Mouse (Mus musculus) forebrain, embryonic 13.5 days (tissue): ENCODE results near the gene U2surp. TPM values are rescaled to one million over a fixed set of nuclear protein-coding genes. Genes with fewer than 3 reads are reported as not detected.
A peak's percentile ranks its signal among the peaks of the same experiment; 100 is the strongest.

Experiments used
- ATAC-seq: fragments of 200-750 bp; cut with Nextera tagmentation; 2 replicates; pipeline ENCODE4 v1.8.0; 2017
- H3K27ac ChIP-seq: fragments of 300-500 bp; sonication (generic); 2 replicates; pipeline ENCODE4 v1.5.1; 2015; ENCODE audit warnings: inconsistent platforms, mild to moderate bottlenecking, moderate library complexity
- H3K27me3 ChIP-seq: fragments of 300-500 bp; sonication (generic); 2 replicates; pipeline ENCODE4 v1.6.1; 2015; ENCODE audit warnings: mild to moderate bottlenecking, inconsistent platforms
- H3K36me3 ChIP-seq: fragments of 300-500 bp; sonication (generic); 2 replicates; pipeline ENCODE4 v1.6.1; 2015; ENCODE audit warnings: mild to moderate bottlenecking, inconsistent platforms; ENCODE audit not compliant: poor library complexity, severe bottlenecking
- H3K4me1 ChIP-seq: fragments of 300-500 bp; sonication (generic); 2 replicates; pipeline ENCODE4 v1.6.1; 2015; ENCODE audit warnings: inconsistent platforms
- H3K4me2 ChIP-seq: fragments of 300-500 bp; sonication (generic); 2 replicates; pipeline ENCODE4 v1.6.1; 2015; ENCODE audit warnings: inconsistent platforms, mild to moderate bottlenecking, moderate library complexity
- H3K4me3 ChIP-seq: fragments of 300-500 bp; sonication (generic); 2 replicates; pipeline ENCODE4 v1.5.1; 2015; ENCODE audit warnings: mild to moderate bottlenecking, inconsistent platforms
- H3K9ac ChIP-seq: fragments of 300-500 bp; sonication (generic); 2 replicates; pipeline ENCODE4 v1.6.1; 2015; ENCODE audit warnings: mild to moderate bottlenecking, inconsistent platforms
- H3K9me3 ChIP-seq: fragments of 300-500 bp; sonication (generic); replicated peaks from 2 replicates; pipeline ENCODE4 v1.6.1; 2016; ENCODE audit warnings: inconsistent platforms
- WGBS: fragments of 180-500 bp; shearing (Covaris S2); methylation state at CpG from one replicate; pipeline ENCODE4 v1.1.7; 2015; 5-methylcytosine and 5-hydroxymethylcytosine counted together
- polyA plus RNA-seq: library from polyadenylated mRNA; unstranded; fragments of >200 nt; fragmentation: Nextera tagmentation; extraction: Ambion mirVana; gene quantifications from 2 replicates; pipeline ENCODE4 v1.2.1, GENCODE M21; 2015

U2surp gene
- polyA plus RNA-seq, 1 experiment from 2014 or later, result 200 TPM

- H3K36me3 ChIP-seq, result no peaks in the 10 kb centered on the region
- H3K27me3 ChIP-seq, result no peaks in the 10 kb centered on the region
- peaks cover 14% of the 10 kb centered on the region for H3K4me1 ChIP-seq
- WGBS, result 86% methylated on average over 9 of the region's 9 CpGs
- H3K9me3 ChIP-seq, result no peaks in the 10 kb centered on the region
- H3K9ac ChIP-seq, result no peak overlapping the region
- ATAC-seq, result no peak
- no peak overlapping the region for H3K4me3 ChIP-seq
- no peak overlapping the region for H3K27ac ChIP-seq
- no peak overlapping the region for H3K4me2 ChIP-seq
Measured at GRCm38 (mm10) chr9:95437883-95438282, 73.9 kb downstream of the U2surp start.

- no peak overlapping the region for H3K4me3 ChIP-seq
- no peak overlapping the region for H3K27ac ChIP-seq
- no peak for ATAC-seq
- H3K9me3 ChIP-seq, result no peaks in the 10 kb centered on the region
- no peak overlapping the region for H3K4me2 ChIP-seq
- no peaks in the 10 kb centered on the region for H3K36me3 ChIP-seq
- no peaks in the 10 kb centered on the region for H3K27me3 ChIP-seq
- H3K4me1 ChIP-seq, result peaks cover 6% of the 10 kb centered on the region; the same call in 1 of the 2 replicates
- H3K9ac ChIP-seq, result no peak overlapping the region
- 71% methylated on average over 4 of the region's 4 CpGs for whole genome bisulfite sequencing
Measured at GRCm38 (mm10) chr9:95436294-95436613, 75.5 kb downstream of the U2surp start.

GRCm38 (mm10) chr9:95435506-95436293, 76.1 kb downstream of the U2surp start:
- no peaks in the 10 kb centered on the region for H3K36me3 ChIP-seq
- no peaks in the 10 kb centered on the region for H3K27me3 ChIP-seq
- no peak overlapping the region for H3K27ac ChIP-seq
- 45% methylated on average over 20 of the region's 20 CpGs for WGBS
- no peak overlapping the region for H3K9ac ChIP-seq
- H3K4me1 ChIP-seq, result peaks cover 6% of the 10 kb centered on the region; the same call in 1 of the 2 replicates
- no peaks in the 10 kb centered on the region for H3K9me3 ChIP-seq
- ATAC-seq, result no peak; the same call in 1 of the 2 replicates
- peak overlapping the region; percentile 9; the same call in 1 of the 2 replicates for H3K4me2 ChIP-seq
- no peak overlapping the region for H3K4me3 ChIP-seq

GRCm38 (mm10) chr9:95428277-95428676, 83.5 kb downstream of the U2surp start:
- ATAC-seq, result no peak
- H3K27ac ChIP-seq, result no peak overlapping the region
- no peaks in the 10 kb centered on the region for H3K27me3 ChIP-seq
- no peak overlapping the region for H3K4me3 ChIP-seq
- H3K9ac ChIP-seq, result no peak overlapping the region
- H3K4me1 ChIP-seq, result no peaks in the 10 kb centered on the region
- H3K36me3 ChIP-seq, result no peaks in the 10 kb centered on the region
- WGBS, result 89% methylated on average over 4 of the region's 4 CpGs
- no peaks in the 10 kb centered on the region; the same call in 1 of the 2 replicates for H3K9me3 ChIP-seq
- H3K4me2 ChIP-seq, result no peak overlapping the region

GRCm38 (mm10) chr9:95413911-95414310, 97.9 kb downstream of the U2surp start:
- no peak overlapping the region for H3K4me2 ChIP-seq
- H3K4me1 ChIP-seq, result no peaks in the 10 kb centered on the region
- no peak overlapping the region for H3K9ac ChIP-seq
- ATAC-seq, result no peak
- no peak overlapping the region for H3K4me3 ChIP-seq
- H3K36me3 ChIP-seq, result no peaks in the 10 kb centered on the region
- no peak overlapping the region for H3K27ac ChIP-seq
- H3K27me3 ChIP-seq, result no peaks in the 10 kb centered on the region
- no peaks in the 10 kb centered on the region; the same call in 1 of the 2 replicates for H3K9me3 ChIP-seq

GRCm38 (mm10) chr9:95412047-95412446, 99.7 kb downstream of the U2surp start:
- H3K4me1 ChIP-seq, result peaks cover 7% of the 10 kb centered on the region
- ATAC-seq, result no peak
- WGBS, result 92% methylated on average over 4 of the region's 4 CpGs

GRCm38 (mm10) chr9:95407586-95408220, 104.1 kb downstream of the U2surp start:
- peak; percentile 13; the same call in 1 of the 2 replicates for ATAC-seq
- 1% methylated on average over 24 of the region's 24 CpGs for WGBS

More at GRCm38 (mm10) chr9:95412047-95412446, 99.7 kb downstream of the U2surp start:
- Histone ChIP-seq H3K4me2 (no peak overlapping the region), H3K9ac (no peak overlapping the region), H3K4me3 (no peak overlapping the region), H3K9me3 (no peaks in the 10 kb centered on the region; the same call in 1 of the 2 replicates), H3K27me3 (0 out of 2 replicates have a peak, but pooled peaks cover 5% of the 10 kb centered on the region), H3K27ac (no peak overlapping the region), H3K36me3 (no peaks in the 10 kb centered on the region)

More at GRCm38 (mm10) chr9:95407586-95408220, 104.1 kb downstream of the U2surp start:
- no peaks in the 10 kb centered on the region for H3K9me3 ChIP-seq
- peak overlapping the region; percentile 81 for H3K4me3 ChIP-seq
- H3K9ac ChIP-seq, result peak overlapping the region; percentile 91
- peak overlapping the region; percentile 87; the same call in 1 of the 2 replicates for H3K27ac ChIP-seq
- H3K27me3 ChIP-seq, result 0 out of 2 replicates have a peak, but pooled peaks cover 5% of the 10 kb centered on the region
- H3K4me1 ChIP-seq, result peaks cover 21% of the 10 kb centered on the region
- H3K36me3 ChIP-seq, result no peaks in the 10 kb centered on the region
- peak overlapping the region; percentile 99 for H3K4me2 ChIP-seq

Other genes with a start within 250 kb of the U2surp start
- 8.8 and 9.6 TPM in 2 replicates for gene Chst2, start 105.3 kb downstream of the U2surp start, polyA plus RNA-seq
- gene Paqr9, start 47.7 kb upstream of the U2surp start, polyA plus RNA-seq, result 0.81 and 1.1 TPM in 2 replicates
- 1.4 and 2.8 TPM in 2 replicates for gene Pcolce2, start 125.6 kb upstream of the U2surp start, polyA plus RNA-seq
- 3.2 and 3.6 TPM in 2 replicates for gene Trpc1, start 238.4 kb upstream of the U2surp start, polyA plus RNA-seq